Mouse (Mus musculus) spleen, adult 2 months (tissue): ENCODE measurements around the gene Gm10354.
"Not testable (repeated sequence)": the region's sequence is repeated elsewhere in the genome, so short reads cannot be mapped to it uniquely, and the experiment has no call there.

Source experiments
- CTCF ChIP-seq: fragments of 200-500 bp; IDR thresholded peaks from 2 replicates; pipeline ENCODE4 v1.5.1; 2011; ENCODE audit warnings: mild to moderate bottlenecking, inconsistent platforms; ENCODE audit not compliant: insufficient read depth, insufficient read length, insufficient replicate concordance; ENCODE audit errors: extremely low read depth
- POLR2A ChIP-seq: fragments of 200-500 bp; IDR thresholded peaks from 2 replicates; pipeline ENCODE4 v1.6.1; 2011; ENCODE audit warnings: low read depth, low read length, inconsistent platforms

- not testable (repeated sequence) for TF ChIP-seq CTCF, POLR2A
Observed at GRCm38 (mm10) chr5:14977368-14977767, 1.4 kb downstream of the Gm10354 start.
